Mouse (Mus musculus) right cerebral cortex, postnatal 4 days (tissue): ENCODE measurements at regions not wholly inside any gene's neighbourhood (a gene's known extent, or its start where the extent isn't known, plus 50 kb on each side); places are given as distances from the start of the nearest gene placed in this dataset.
A peak's percentile ranks its signal among the peaks of the same experiment; 100 is the strongest.

Experiments
- DNase-seq: peaks from one replicate; pipeline ENCODE4 v3.0.0-alpha.2; 2022

- no peak for DNase-seq
Measured at GRCm38 (mm10) chr14:105556813-105557212, 298.4 kb downstream of the Ndfip2 start.

GRCm38 (mm10) chr14:105544066-105544465 lies 285.7 kb downstream of the Ndfip2 start:
- no peak for DNase-seq

DNA sequence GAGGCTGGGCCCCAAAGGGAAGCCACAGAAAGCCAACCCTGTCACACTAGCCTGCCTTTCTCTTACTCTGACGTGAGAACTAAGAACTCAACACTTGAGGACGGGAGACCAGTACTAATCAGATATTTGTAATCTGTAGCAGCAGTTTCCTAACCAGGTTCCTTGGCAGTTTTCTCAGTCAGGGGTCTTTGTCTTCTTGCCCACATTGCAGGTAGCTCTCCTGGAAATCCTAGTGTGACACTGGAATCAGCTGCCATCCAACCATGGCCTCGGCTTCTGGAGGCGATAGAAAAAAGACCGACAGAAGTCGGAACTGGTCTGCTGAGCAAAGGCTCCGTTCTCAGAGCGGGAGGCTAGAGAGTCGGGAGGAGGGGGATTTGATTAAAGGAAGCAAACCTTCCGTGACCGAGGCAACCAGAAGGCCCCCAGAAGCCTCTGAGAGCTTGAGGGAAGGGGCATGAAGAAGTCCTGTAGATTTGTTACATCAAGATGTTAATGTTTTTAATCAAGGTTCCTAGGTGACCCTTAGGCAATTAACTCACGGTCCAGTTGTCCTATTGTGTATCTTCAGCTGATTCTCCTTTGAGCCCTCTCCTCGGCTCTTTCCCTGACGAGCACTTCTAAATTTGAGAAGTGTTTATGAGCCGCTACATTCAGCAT lies 284.2 kb downstream of the Ndfip2 start:
- peak; percentile 10 for DNase-seq

DNA sequence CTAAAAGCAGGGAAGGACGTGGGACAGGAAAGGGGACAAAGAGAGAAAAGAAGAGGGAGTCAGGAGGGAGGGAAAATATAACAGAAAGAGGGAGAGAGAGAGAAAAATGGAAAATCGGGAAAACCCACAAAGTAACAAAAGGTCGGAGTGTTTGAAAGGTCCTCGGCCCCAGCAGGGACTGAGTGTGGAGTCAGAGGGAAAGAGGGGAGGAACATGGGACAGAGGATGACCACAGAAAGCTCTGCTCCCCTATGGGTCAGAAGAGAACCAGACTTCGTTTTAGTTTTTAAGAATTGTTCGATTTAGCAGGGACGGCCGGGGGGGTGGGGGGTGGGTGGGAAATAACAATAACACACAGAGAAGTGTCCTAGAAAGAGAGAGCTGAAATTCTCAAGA lies 283.7 kb downstream of the Ndfip2 start:
- no peak for DNase-seq

GRCm38 (mm10) chr14:105532168-105532745 lies 273.9 kb downstream of the Ndfip2 start:
- no peak for DNase-seq

DNA sequence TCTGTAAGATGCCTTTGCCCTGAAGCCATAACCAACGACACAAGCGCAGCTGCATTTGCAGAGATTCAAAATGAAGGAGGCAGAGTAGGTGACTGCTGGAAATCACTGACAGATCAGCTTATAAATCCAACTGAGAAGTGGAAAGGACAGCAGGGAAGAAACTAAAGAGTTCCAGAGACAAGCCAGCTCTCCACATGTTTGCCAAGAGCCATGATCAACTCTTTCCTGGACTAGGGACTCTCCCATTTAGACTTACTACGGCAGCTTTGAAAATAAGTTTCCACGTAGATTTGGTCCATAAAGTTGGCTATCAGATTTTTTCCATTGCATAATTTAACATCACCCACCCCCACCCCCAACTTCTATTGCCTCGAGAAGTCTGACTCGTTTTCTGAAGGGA lies 269.7 kb downstream of the Ndfip2 start:
- DNase-seq, result no peak

- no peak for DNase-seq
Measured at GRCm38 (mm10) chr14:105523849-105524248, 265.5 kb downstream of the Ndfip2 start.

DNA sequence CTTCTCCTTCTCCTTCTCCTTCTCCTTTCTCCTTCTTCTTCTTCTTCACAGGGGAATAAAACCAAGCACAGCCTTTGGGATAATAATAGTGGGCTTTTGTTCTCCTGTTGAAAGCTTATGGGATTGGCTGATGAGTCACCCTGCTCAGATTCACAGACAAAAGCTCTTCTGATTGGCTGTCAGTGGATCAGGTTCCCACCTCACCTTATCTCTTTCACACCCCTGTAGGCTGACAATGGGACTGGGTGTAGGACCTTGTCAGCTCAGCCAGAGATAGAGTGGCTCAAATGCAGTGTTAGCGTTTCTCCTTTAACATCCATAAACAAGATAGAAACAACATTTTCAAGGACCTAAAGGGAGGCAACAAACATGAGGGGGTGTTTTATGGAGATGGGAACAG lies 263.9 kb downstream of the Ndfip2 start:
- DNase-seq, result no peak

GRCm38 (mm10) chr14:105518706-105519105 lies 260.3 kb downstream of the Ndfip2 start:
- no peak for DNase-seq

- DNase-seq, result no peak
Measured at GRCm38 (mm10) chr14:105514413-105514812, 256.0 kb downstream of the Ndfip2 start.

DNA sequence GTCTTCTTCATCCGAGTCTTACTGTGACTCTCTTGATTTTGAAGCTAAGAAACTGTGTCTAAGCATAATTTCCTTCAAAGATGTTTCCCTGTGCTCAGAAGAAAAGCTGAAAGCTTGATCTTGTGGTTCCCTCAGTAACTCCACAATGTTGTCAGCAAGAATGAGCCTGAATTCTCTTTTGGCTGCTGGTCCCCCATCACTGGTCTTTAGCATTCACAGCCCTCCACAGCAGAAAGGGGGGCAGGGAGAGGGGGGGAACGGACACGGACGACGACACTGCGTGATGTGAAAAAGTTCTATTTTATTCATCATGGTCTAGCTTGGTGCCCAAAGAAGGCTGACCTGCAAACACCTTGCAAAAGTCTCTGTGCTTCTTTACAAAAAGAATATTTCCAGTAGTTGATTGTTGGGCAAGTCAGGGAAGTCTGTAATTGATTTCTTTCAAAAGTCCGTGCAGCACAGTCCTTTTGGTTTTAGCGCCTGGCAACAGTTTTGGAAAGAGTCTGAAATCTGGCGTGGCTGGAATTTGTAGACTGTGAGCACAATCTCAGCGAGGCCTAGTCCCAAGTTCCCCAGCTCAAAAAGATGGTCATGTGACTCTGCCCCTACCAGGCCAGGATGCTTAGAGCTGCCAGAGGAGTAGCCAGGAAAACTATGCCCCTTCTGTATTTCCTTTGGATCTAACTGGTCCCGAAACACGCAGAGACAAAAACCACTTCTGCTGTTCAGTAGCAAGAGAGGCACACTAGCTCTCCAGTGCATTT lies 254.7 kb downstream of the Ndfip2 start:
- DNase-seq, result no peak

GRCm38 (mm10) chr14:105511826-105512225 lies 253.5 kb downstream of the Ndfip2 start:
- no peak for DNase-seq

DNA sequence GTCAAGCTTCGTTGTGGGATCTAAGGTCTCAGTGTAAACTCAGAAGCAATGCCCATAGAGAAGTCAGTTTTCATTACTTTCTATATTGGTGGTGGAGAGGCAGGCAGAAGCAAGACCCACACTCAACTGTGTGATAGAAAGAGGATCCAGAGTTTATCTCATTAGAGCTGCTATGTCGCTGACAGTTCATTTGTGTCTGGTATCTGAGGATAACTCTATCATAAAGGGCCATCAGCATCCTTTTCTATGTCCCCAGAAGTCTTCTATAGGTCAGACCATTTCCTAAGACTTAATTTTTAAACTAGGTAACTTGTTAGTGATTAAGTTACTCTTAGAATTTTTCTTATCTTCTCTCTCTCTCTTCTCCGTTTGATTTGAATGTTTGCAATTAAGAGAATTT lies 252.8 kb downstream of the Ndfip2 start:
- no peak for DNase-seq

GRCm38 (mm10) chr14:105505261-105505660 lies 246.9 kb downstream of the Ndfip2 start:
- DNase-seq, result no peak

GRCm38 (mm10) chr14:105504376-105504775 lies 246.0 kb downstream of the Ndfip2 start:
- DNase-seq, result no peak

GRCm38 (mm10) chr14:105503806-105504205 lies 245.4 kb downstream of the Ndfip2 start:
- DNase-seq, result no peak

DNA sequence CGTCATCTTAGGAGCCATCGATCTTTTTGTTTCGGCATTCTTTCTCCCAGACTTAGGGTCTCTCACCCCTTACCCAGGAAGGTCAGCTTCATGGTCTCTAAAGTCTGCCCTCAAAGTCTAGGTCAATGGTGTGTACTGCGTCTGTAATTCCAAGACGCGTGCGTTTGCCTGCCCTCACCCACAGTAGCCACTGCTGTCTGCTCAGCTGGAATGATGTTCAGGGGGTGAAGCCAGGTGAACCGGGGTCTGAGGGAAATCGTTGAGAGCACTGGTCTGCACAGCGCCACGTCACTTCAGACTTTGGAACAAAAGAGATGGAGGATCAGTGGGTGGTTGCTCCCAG lies 244.2 kb downstream of the Ndfip2 start:
- DNase-seq, result no peak

- peak; percentile 14 for DNase-seq
Measured at GRCm38 (mm10) chr14:105501792-105502632, 243.6 kb downstream of the Ndfip2 start.

GRCm38 (mm10) chr14:105500966-105501741 lies 242.8 kb downstream of the Ndfip2 start:
- peak; percentile 25 for DNase-seq

GRCm38 (mm10) chr14:105499319-105499895 lies 241.0 kb downstream of the Ndfip2 start:
- peak; percentile 56 for DNase-seq

GRCm38 (mm10) chr14:105498155-105498906 lies 240.0 kb downstream of the Ndfip2 start:
- no peak for DNase-seq
